Mouse (Mus musculus) hindbrain, embryonic 14.5 days (tissue): Measurements from ENCODE around the gene Tldc2. TPM values are rescaled to one million over a fixed set of nuclear protein-coding genes. Genes with fewer than 3 reads are reported as not detected.

Experiments
- ATAC-seq: fragments of 200-750 bp; cut with Nextera tagmentation; 2 replicates; pipeline ENCODE4 v1.8.0; 2017; ENCODE audit warnings: moderate number of reproducible peaks, mild to moderate bottlenecking, moderate TSS enrichment, moderate library complexity; ENCODE audit not compliant: low FRiP score
- DNase-seq: peaks from one replicate; pipeline ENCODE4 v3.0.0-alpha.2; 2015; ENCODE audit warnings: low spot score
- H3K27ac ChIP-seq: fragments of 300-500 bp; sonication (generic); 2 replicates; pipeline ENCODE4 v1.5.1; 2014; ENCODE audit warnings: mild to moderate bottlenecking, moderate library complexity
- H3K27me3 ChIP-seq: fragments of 300-500 bp; sonication (generic); 2 replicates; pipeline ENCODE4 v1.6.1; 2014; ENCODE audit warnings: mild to moderate bottlenecking, low read length, mixed read lengths; ENCODE audit not compliant: control insufficient read depth, insufficient read depth
- H3K36me3 ChIP-seq: fragments of 300-500 bp; sonication (generic); replicated peaks from 2 replicates; pipeline ENCODE4 v1.6.1; 2014; ENCODE audit not compliant: control insufficient read depth, insufficient read depth
- H3K4me1 ChIP-seq: fragments of 300-500 bp; sonication (generic); replicated peaks from 2 replicates; pipeline ENCODE4 v1.6.1; 2014; ENCODE audit warnings: antibody characterized with exemption, low read length, mixed read lengths; ENCODE audit not compliant: control insufficient read depth, insufficient read depth
- H3K4me2 ChIP-seq: fragments of 300-500 bp; sonication (generic); replicated peaks from 2 replicates; pipeline ENCODE4 v1.6.1; 2014; ENCODE audit warnings: mild to moderate bottlenecking, moderate library complexity
- H3K4me3 ChIP-seq: fragments of 300-500 bp; sonication (generic); replicated peaks from 2 replicates; pipeline ENCODE4 v1.5.1; 2014; ENCODE audit warnings: mild to moderate bottlenecking, low read length
- H3K9ac ChIP-seq: fragments of 300-500 bp; sonication (generic); 2 replicates; pipeline ENCODE4 v1.6.1; 2014
- H3K9me3 ChIP-seq: fragments of 300-500 bp; sonication (generic); 2 replicates; pipeline ENCODE4 v1.6.1; 2016; ENCODE audit warnings: low read length; ENCODE audit not compliant: control insufficient read depth
- WGBS: fragments of 180-500 bp; shearing (Covaris S2); extraction: QIAGEN DNeasy Blood & Tissue Kit; methylation state at CpG from one replicate; pipeline ENCODE4 v1.1.7; 2014; 5-methylcytosine and 5-hydroxymethylcytosine counted together
- polyA plus RNA-seq: library from polyadenylated mRNA; unstranded; fragments of >200 nt; fragmentation: Nextera tagmentation; extraction: Ambion mirVana; gene quantifications from 2 replicates; pipeline ENCODE4 v1.2.1, GENCODE M21; 2014

Tldc2 gene
- polyA plus RNA-seq, 1 experiment from 2014 or later = not detected

DNA sequence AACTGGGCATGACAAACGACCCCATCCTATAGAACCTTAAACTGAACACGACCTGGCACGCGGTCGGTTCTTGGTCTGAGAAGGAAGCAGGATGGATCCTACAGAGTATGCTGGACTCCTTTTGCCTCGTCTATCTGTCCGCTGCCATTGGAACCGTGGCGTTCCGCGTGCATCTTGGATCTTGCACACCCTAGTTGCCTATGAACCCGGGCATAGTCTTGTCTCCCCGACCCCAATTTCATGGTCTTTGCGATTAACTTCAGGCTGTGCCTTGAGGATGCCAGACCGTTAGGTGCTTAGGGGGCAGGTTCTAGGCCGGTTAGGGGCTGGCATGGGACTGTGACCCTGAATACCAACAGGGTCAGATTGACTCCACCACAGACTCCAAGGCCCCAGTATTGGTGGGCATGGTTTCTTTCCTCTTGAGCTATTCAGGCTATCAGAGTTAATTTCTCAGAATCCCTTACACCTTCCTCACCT, 7.1 kb upstream of the Tldc2 start:
- peak overlapping the region; percentile 96 for H3K4me3 ChIP-seq
- peak overlapping the region; percentile 93 for H3K4me2 ChIP-seq
- H3K9ac ChIP-seq = peak overlapping the region; percentile 99
- no peak for DNase-seq
- peaks cover 33% of the 10 kb centered on the region for H3K4me1 ChIP-seq
- H3K27ac ChIP-seq = peak overlapping the region; percentile 98
- WGBS = 5% methylated on average over 16 of the region's 16 CpGs
- H3K27me3 ChIP-seq = no peaks in the 10 kb centered on the region
- no peaks in the 10 kb centered on the region for H3K9me3 ChIP-seq
- ATAC-seq = no peak
- 0 out of 2 replicates have a peak, but pooled peaks cover 6% of the 10 kb centered on the region for H3K36me3 ChIP-seq

DNA sequence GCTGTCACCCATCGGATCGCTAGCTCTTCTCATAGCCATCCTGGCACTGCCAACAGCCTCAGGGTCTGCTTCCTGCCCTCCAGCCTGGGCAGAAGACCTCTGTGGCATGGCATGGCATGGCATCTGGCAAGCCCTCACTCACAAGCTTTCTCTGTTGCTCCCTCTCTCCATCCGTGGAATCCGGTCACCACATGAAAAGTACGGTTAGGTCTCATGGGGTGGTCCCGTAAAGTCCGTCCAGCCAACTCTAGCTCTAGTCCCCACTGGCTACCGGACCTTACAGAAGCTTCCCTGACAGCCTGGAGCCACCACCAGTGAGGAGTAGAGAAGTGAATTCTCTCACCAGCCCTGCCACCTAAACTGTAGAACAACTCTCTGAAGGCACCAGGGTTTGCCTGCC, 5.5 kb upstream of the Tldc2 start:
- WGBS = 92% methylated on average over 8 of the region's 8 CpGs
- H3K4me2 ChIP-seq = no peak overlapping the region

DNA sequence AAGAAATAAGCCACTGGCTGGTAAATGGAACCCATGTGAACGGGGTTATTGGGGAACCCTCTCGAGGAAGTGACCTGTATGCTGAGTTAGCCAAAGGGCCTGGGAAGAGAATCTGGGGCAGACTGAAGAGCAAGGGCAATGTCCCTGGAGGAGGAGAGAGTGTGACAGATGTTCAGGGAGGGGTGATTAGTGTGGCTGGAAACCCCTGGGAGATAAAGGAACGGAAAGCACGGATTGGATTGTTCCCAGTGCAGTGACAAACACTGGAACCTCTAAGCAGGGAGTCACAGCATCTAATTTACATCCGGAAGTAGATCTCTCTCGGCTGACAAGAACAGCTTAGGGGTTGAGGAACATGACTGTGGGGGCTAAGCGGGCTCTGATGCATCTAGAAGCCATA, 4.9 kb upstream of the Tldc2 start:
- Histone ChIP-seq H3K4me1 (peaks cover 10% of the 10 kb centered on the region), H3K4me2 (no peak overlapping the region), H3K36me3 (no peaks in the 10 kb centered on the region), H3K27ac (0 out of 2 replicates have a peak overlapping the region, but pooled peaks have one; percentile 26), H3K9ac (no peak overlapping the region), H3K4me3 (no peak overlapping the region), H3K27me3 (no peaks in the 10 kb centered on the region), H3K9me3 (no peaks in the 10 kb centered on the region)
- ATAC-seq = no peak
- no peak for DNase-seq
- WGBS = 27% methylated on average over 7 of the region's 7 CpGs

More for the DNA sequence above, 5.5 kb upstream of the Tldc2 start:
- Histone ChIP-seq H3K9ac (no peak overlapping the region), H3K9me3 (no peaks in the 10 kb centered on the region), H3K4me1 (peaks cover 17% of the 10 kb centered on the region), H3K4me3 (no peak overlapping the region), H3K27me3 (no peaks in the 10 kb centered on the region), H3K36me3 (0 out of 2 replicates have a peak, but pooled peaks cover 4% of the 10 kb centered on the region), H3K27ac (no peak overlapping the region)
- ATAC-seq = no peak
- no peak for DNase-seq

DNA sequence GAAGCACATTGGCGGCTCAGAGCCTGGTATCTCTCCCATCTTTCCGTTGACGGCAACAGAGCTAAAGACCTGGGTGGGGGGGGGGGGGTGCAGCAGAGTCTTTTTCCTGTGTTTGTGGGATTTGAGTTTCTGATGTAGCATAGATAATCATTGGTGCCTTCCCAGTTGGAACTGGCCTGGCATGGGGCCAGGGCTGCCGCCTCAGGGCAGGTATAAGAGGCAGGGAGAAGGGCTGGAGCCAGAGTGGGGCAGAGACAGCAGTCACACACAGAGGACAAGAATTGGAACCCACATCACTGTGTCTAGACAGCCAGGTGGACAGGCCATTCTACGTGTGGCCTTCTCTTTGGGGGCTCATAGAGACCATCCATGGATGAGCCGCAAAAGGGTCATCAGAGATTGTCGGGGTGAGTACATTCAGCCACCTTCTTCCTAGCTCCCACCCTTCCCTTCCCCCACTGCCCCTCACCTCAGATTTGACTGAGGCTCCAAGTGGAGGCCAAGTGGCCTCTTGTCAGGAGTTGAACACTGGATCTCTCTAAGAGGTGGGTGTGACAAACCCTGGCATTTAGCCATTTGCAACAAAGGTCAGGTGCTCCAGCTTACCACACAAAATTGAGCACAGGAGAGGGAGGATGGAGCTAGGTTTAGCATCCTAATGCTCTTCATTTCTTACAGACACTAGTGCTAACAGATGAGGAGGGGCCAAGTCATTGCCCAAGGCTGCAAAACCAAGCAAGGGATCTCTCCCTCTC, 1.8 kb upstream of the Tldc2 start:
- 87% methylated on average over 7 of the region's 7 CpGs for WGBS
- H3K4me2 ChIP-seq = no peak overlapping the region
- ATAC-seq (no peak), DNase-seq (no peak)
- no peak overlapping the region for H3K4me3 ChIP-seq
- H3K9ac ChIP-seq = no peak overlapping the region
- H3K36me3 ChIP-seq = no peaks in the 10 kb centered on the region
- H3K27ac ChIP-seq = no peak overlapping the region
- no peaks in the 10 kb centered on the region for H3K27me3 ChIP-seq
- H3K4me1 ChIP-seq = 0 out of 2 replicates have a peak, but pooled peaks cover under 1% of the 10 kb centered on the region
- H3K9me3 ChIP-seq = no peaks in the 10 kb centered on the region

DNA sequence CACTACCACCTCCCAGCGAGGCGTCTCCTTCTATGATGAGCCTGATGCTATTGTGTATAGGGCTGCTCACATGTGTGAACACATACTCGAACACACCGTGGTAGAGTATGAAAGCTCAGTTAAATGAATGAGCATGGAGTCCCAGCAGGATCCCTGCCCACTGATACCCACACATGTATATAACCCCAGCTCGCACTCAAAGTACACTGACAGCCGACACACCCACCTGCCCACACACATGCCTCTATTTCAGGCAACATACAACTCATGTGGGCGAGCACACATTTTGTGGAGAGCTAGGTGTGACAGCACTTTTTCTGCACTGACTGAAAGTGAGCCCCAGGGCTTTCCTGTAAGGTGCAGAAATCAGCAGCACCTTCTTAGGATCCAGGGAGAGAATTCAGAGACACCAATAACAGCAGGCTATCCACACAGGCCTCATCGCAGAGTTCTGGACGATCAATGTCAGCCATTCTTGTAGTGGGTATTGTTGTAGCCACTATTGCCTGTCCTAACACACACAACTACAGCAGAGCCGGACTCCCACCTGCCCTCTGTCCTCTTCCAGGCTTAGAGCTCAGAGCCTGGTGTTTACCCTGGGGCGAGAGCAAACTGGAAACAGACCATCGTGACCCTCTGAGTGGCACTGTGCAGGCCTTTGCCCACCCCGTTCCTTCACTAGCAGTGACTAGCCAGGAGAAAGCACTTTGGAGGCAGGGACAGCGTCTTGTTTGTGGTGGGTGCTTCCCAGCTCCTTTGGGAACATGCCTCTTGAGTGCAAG, 872 bp downstream of the Tldc2 start:
- Histone ChIP-seq H3K4me3 (no peak overlapping the region), H3K27ac (no peak overlapping the region), H3K27me3 (no peaks in the 10 kb centered on the region), H3K4me1 (0 out of 2 replicates have a peak, but pooled peaks cover 9% of the 10 kb centered on the region), H3K36me3 (no peaks in the 10 kb centered on the region), H3K4me2 (no peak overlapping the region), H3K9ac (no peak overlapping the region), H3K9me3 (no peaks in the 10 kb centered on the region)
- DNase-seq (no peak), ATAC-seq (no peak)
- WGBS = 80% methylated on average over 14 of the region's 14 CpGs

DNA sequence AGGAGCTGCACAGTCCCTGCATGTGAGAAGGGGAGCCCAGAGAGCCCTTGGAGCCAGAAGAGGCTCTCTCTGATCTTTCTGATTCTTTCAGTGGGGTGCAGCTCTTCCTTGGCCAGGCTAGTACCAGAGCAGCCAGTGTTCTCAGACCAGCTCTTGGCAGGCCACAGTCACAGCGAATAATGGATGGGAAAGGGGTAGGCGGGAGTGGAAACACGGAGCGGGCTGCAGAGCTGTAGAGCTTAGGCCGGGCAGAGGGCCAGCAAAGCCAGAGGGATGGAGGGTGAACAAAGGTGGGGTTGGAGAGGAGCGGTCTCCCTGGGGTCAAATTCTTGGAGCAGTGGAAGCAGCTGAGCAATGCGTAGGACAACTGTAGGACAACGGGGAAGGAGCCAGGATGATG, 5.2 kb downstream of the Tldc2 start:
- WGBS = 49% methylated on average over 8 of the region's 8 CpGs
- no peaks in the 10 kb centered on the region for H3K27me3 ChIP-seq
- ATAC-seq (peak; percentile 74; the same call in 1 of the 2 replicates), DNase-seq (peak; percentile 49)
- H3K36me3 ChIP-seq = no peaks in the 10 kb centered on the region
- H3K4me1 ChIP-seq = 0 out of 2 replicates have a peak, but pooled peaks cover 9% of the 10 kb centered on the region
- H3K4me3 ChIP-seq = no peak overlapping the region
- H3K27ac ChIP-seq = no peak overlapping the region
- H3K4me2 ChIP-seq = no peak overlapping the region
- no peak overlapping the region; the same call in 1 of the 2 replicates for H3K9ac ChIP-seq
- H3K9me3 ChIP-seq = no peaks in the 10 kb centered on the region

DNA sequence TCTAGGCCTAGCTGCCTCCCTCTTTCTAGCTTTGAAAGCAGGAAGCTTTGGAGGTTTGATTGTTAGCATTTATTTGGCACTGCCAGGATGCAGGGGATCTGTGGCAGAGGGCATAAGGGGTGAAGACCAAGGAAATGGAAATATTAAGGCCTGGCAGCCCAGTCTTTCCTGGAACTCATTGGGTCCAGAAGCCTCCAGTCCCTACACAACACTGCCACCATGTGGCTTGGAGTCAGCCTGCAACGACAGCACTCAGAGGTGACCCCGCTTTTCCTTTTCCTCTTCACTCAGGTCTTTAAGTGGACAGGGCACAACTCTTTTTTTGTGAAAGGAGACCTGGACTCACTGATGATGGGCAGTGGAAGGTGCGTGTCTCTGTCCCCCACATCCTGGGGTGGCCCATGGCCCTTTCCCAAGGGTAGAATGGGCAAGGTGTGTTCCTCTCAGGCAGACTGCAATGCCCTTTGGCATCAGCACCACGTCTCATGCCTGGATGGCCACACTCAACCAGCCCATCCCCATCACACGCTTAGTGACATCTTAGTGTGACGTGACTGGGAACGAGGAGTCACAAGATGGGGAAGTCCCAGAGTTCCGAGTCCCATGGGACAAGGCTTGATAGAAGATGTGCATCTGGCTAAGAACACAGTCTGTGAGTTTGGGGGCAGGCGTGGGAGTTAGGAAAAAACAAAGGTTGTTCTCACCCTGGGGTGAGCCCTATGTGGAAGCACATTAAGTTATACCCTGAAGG, 8.3 kb downstream of the Tldc2 start:
- ATAC-seq (0 out of 2 replicates have a peak, but pooled peaks have one; percentile 69), DNase-seq (peak; percentile 89)
- Histone ChIP-seq H3K9ac (no peak overlapping the region), H3K9me3 (no peaks in the 10 kb centered on the region), H3K4me1 (0 out of 2 replicates have a peak, but pooled peaks cover 9% of the 10 kb centered on the region), H3K4me3 (no peak overlapping the region), H3K4me2 (no peak overlapping the region), H3K27me3 (no peaks in the 10 kb centered on the region), H3K27ac (no peak overlapping the region), H3K36me3 (0 out of 2 replicates have a peak, but pooled peaks cover 8% of the 10 kb centered on the region)
- 61% methylated on average over 9 of the region's 9 CpGs for WGBS

DNA sequence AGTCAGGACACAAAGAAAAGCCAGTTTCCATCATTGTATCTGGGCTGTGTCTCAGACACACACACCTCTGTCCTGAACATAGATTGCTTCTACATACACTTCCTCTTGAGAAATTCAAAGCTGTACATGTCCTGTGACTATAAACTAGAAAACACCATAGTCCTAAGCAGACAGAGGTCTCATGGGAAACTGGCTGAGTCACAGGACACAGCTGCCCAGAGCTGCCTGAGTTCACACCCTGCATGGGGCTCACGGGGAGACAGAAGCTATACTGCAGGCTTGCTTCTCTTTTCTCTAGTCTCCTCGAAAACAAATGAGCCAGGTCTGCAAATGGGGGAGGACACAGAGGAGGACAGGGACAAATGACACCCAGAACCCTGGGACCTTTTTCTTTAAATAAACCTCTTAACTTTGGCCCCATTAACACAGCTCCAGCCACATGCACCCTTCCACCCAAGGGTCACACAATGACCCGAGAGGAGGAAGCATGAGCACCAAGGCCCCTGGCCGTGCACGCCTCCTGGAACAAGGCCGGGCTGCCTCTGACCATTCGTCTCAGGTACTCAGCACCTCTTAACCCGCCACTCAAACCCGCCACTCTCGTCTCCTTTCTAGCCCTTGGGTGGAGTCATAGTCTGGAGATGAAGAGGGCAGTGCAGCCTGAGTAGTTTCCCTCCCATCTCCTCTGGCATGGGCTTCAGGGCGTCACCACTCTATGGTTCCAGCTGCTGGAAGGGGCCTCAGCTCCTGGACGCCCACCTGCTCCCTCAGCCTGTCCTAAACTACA, 12.9 kb downstream of the Tldc2 start:
- H3K36me3 ChIP-seq = peaks cover 28% of the 10 kb centered on the region
- no peak overlapping the region for H3K9ac ChIP-seq
- no peaks in the 10 kb centered on the region for H3K4me1 ChIP-seq
- H3K4me3 ChIP-seq = no peak overlapping the region
- H3K9me3 ChIP-seq = no peaks in the 10 kb centered on the region
- 89% methylated on average over 12 of the region's 12 CpGs for WGBS
- no peak for ATAC-seq
- no peaks in the 10 kb centered on the region for H3K27me3 ChIP-seq
- H3K4me2 ChIP-seq = no peak overlapping the region
- no peak overlapping the region for H3K27ac ChIP-seq
- no peak for DNase-seq
